Mouse (Mus musculus): Measurements from ENCODE around the gene 2310057N15Rik. TPM values are rescaled to one million over a fixed set of nuclear protein-coding genes. Genes with fewer than 3 reads are reported as not detected.
"Not testable (repeated sequence)": the region's sequence is repeated elsewhere in the genome, so short reads cannot be mapped to it uniquely, and the experiment has no call there.

Gene 2310057N15Rik
- total RNA-seq (2021): not detected

GRCm38 (mm10) chr16:88774106-88774505, at the start of gene 2310057N15Rik:
TSS of gene 2310057N15Rik (minus strand) at chr16:88774206.
- intact Hi-C loops (cut with DNase I): no loop called here
- DNase-seq (ENCODE audit: low spot score): no peak

GRCm38 (mm10) chr16:88823736-88824135, 49.7 kb upstream of the 2310057N15Rik start:
- intact Hi-C loops (cut with DNase I): no loop called here
- no peak for DNase-seq (ENCODE audit: low spot score)

GRCm38 (mm10) chr16:88820066-88820465, 46.1 kb upstream of the 2310057N15Rik start, which contains the start of gene Krtap15:
TSS of gene Krtap15 (plus strand) at chr16:88820215.
- intact Hi-C loops (cut with DNase I): no loop called here
- DNase-seq (ENCODE audit: low spot score): no peak

GRCm38 (mm10) chr16:88811827-88812226, 37.8 kb upstream of the 2310057N15Rik start, which contains the start of gene Gm20741:
TSS of gene Gm20741 (minus strand) at chr16:88812220.
- no peak for DNase-seq (ENCODE audit: low spot score)
- intact Hi-C loops (cut with DNase I): no loop called here

GRCm38 (mm10) chr16:88786786-88787185, 12.8 kb upstream of the 2310057N15Rik start:
- intact Hi-C loops (cut with DNase I): no loop called here

GRCm38 (mm10) chr16:88777596-88777995, 3.6 kb upstream of the 2310057N15Rik start, which contains the start of gene Gm5965:
TSS of gene Gm5965 (plus strand) at chr16:88777896.
- intact Hi-C loops (cut with DNase I): no loop called here
- DNase-seq (ENCODE audit: low spot score): no peak

More at GRCm38 (mm10) chr16:88786786-88787185, 12.8 kb upstream of the 2310057N15Rik start:
- DNase-seq (ENCODE audit: low spot score): no peak

GRCm38 (mm10) chr16:88758547-88758946, 15.5 kb downstream of the 2310057N15Rik start, which contains the start of gene 2310034C09Rik:
TSS of gene 2310034C09Rik (plus strand) at chr16:88758847.
- intact Hi-C loops (cut with DNase I); DNase-seq (ENCODE audit: low spot score): not testable (repeated sequence)

- intact Hi-C loops (cut with DNase I): not testable (repeated sequence)
Measured at GRCm38 (mm10) chr16:88751535-88751934, 22.5 kb downstream of the 2310057N15Rik start, which contains the start of gene Krtap13. TSS of gene Krtap13 (minus strand) at chr16:88751635.

GRCm38 (mm10) chr16:88747943-88748342, 26.1 kb downstream of the 2310057N15Rik start:
- intact Hi-C loops (cut with DNase I): no loop called here
- no peak for DNase-seq (ENCODE audit: low spot score)

More at GRCm38 (mm10) chr16:88751535-88751934, 22.5 kb downstream of the 2310057N15Rik start, which contains the start of gene Krtap13:
- DNase-seq (ENCODE audit: low spot score): not testable (repeated sequence)

GRCm38 (mm10) chr16:88744750-88745340, 29.2 kb downstream of the 2310057N15Rik start:
- intact Hi-C loops (cut with DNase I): no loop called here
- no peak for DNase-seq (ENCODE audit: low spot score)

GRCm38 (mm10) chr16:88735391-88735790, 38.6 kb downstream of the 2310057N15Rik start:
- DNase-seq (ENCODE audit: low spot score): no peak
- intact Hi-C loops (cut with DNase I): no loop called here

GRCm38 (mm10) chr16:88728812-88729275, 45.2 kb downstream of the 2310057N15Rik start, which contains the start of gene Krtap13-1:
TSS of gene Krtap13-1 (plus strand) at chr16:88728862.
- DNase-seq (ENCODE audit: low spot score): no peak
- intact Hi-C loops (cut with DNase I): no loop called here

Other genes starting within 250 kb of the 2310057N15Rik start
- gene Cldn8, start 211.0 kb downstream of the 2310057N15Rik start, total RNA-seq (2021): not detected
- gene Krtap24-1, start 161.9 kb downstream of the 2310057N15Rik start, total RNA-seq (2021): not detected
- gene 2310079G19Rik, start 146.5 kb downstream of the 2310057N15Rik start, total RNA-seq (2021): not detected
- gene Krtap26-1, start 126.4 kb downstream of the 2310057N15Rik start, total RNA-seq (2021): not detected
- gene Krtap27-1, start 102.5 kb downstream of the 2310057N15Rik start, total RNA-seq (2021): not detected
- not detected for gene 2310061N02Rik, start 66.2 kb downstream of the 2310057N15Rik start, total RNA-seq (2021)
- not detected for gene Krtap13-1, start 45.3 kb downstream of the 2310057N15Rik start, total RNA-seq (2021)
- gene Krtap13, start 22.6 kb downstream of the 2310057N15Rik start, total RNA-seq (2021): not detected
- not detected for gene 2310034C09Rik, start 15.4 kb downstream of the 2310057N15Rik start, total RNA-seq (2021)
- not detected for gene Gm5965, start 3.7 kb upstream of the 2310057N15Rik start, total RNA-seq (2021)
- not detected for gene Gm20741, start 38.0 kb upstream of the 2310057N15Rik start, total RNA-seq (2021)
- not detected for gene Krtap15, start 46.0 kb upstream of the 2310057N15Rik start, total RNA-seq (2021)
- not detected for gene Krtap14, start 51.9 kb upstream of the 2310057N15Rik start, total RNA-seq (2021)
- not detected for gene Krtap19-1, start 95.2 kb upstream of the 2310057N15Rik start, total RNA-seq (2021)
- gene Krtap19-2, start 100.1 kb upstream of the 2310057N15Rik start, total RNA-seq (2021): not detected
- gene Krtap19-3, start 103.8 kb upstream of the 2310057N15Rik start, total RNA-seq (2021): not detected
- gene Krtap19-4, start 110.9 kb upstream of the 2310057N15Rik start, total RNA-seq (2021): not detected
- not detected for gene Krtap19-5, start 122.3 kb upstream of the 2310057N15Rik start, total RNA-seq (2021)
- gene Krtap19-9b, start 158.1 kb upstream of the 2310057N15Rik start, total RNA-seq (2021): not detected
- not detected for gene Krtap16-3, start 188.7 kb upstream of the 2310057N15Rik start, total RNA-seq (2021)
- not detected for gene Krtap22-2, start 236.6 kb upstream of the 2310057N15Rik start, total RNA-seq (2021)
- not detected for gene Gm10229, start 241.1 kb upstream of the 2310057N15Rik start, total RNA-seq (2021)